Mouse (Mus musculus): Measurements from ENCODE around the gene Retreg2. TPM values are rescaled to one million over a fixed set of nuclear protein-coding genes. Genes with fewer than 3 reads are reported as not detected.
A peak's percentile ranks its signal among the peaks of the same experiment; 100 is the strongest.

Gene Retreg2
- polyA plus RNA-seq, 1 experiment from 2014 or later, result 43.7 TPM

- no peak for DNase-seq (ENCODE audit: low spot score)
Measured at GRCm38 (mm10) chr1:75168093-75168471, 25.5 kb downstream of the Retreg2 start.

- DNase-seq (ENCODE audit: low spot score), result peak; percentile 95
Measured at GRCm38 (mm10) chr1:75168472-75169464, 26.2 kb downstream of the Retreg2 start, which contains the start of gene Zfand2b. TSS of gene Zfand2b (plus strand) at chr1:75168646.

- DNase-seq (ENCODE audit: low spot score), result peak; percentile 13
Measured at GRCm38 (mm10) chr1:75179334-75180104, 36.9 kb downstream of the Retreg2 start.

GRCm38 (mm10) chr1:75180105-75180590 lies 37.6 kb downstream of the Retreg2 start, which contains the start of gene Abcb6:
TSS of gene Abcb6 (minus strand) at chr1:75180392.
- DNase-seq (ENCODE audit: low spot score), result peak; percentile 90

GRCm38 (mm10) chr1:75180741-75181140 lies 38.2 kb downstream of the Retreg2 start:
- DNase-seq (ENCODE audit: low spot score), result no peak

- DNase-seq (ENCODE audit: low spot score), result no peak
Measured at GRCm38 (mm10) chr1:75181377-75181870, 38.8 kb downstream of the Retreg2 start.

- DNase-seq (ENCODE audit: low spot score), result no peak
Measured at GRCm38 (mm10) chr1:75182160-75182559, 39.6 kb downstream of the Retreg2 start.

- DNase-seq (ENCODE audit: low spot score), result no peak
Measured at GRCm38 (mm10) chr1:75185495-75185894, 42.9 kb downstream of the Retreg2 start.

- DNase-seq (ENCODE audit: low spot score), result no peak
Measured at GRCm38 (mm10) chr1:75187126-75187525, 44.5 kb downstream of the Retreg2 start.

- DNase-seq (ENCODE audit: low spot score), result no peak
Measured at GRCm38 (mm10) chr1:75187914-75188483, 45.4 kb downstream of the Retreg2 start.

GRCm38 (mm10) chr1:75190577-75190976 lies 48.0 kb downstream of the Retreg2 start:
- no peak for DNase-seq (ENCODE audit: low spot score)

GRCm38 (mm10) chr1:75191258-75191621 lies 48.7 kb downstream of the Retreg2 start:
- no peak for DNase-seq (ENCODE audit: low spot score)

- peak; percentile 98 for DNase-seq (ENCODE audit: low spot score)
Measured at GRCm38 (mm10) chr1:75191622-75192402, 49.2 kb downstream of the Retreg2 start, which contains the start of the genes Ankzf1 and Atg9a. TSS of gene Ankzf1 (plus strand) at chr1:75192151. TSS of gene Atg9a (minus strand) at chr1:75192196.

- DNase-seq (ENCODE audit: low spot score), result peak; percentile 18
Measured at GRCm38 (mm10) chr1:75192452-75192851, 49.9 kb downstream of the Retreg2 start.

Other genes with a start within 250 kb of the Retreg2 start
- 0.37 and 1.1 TPM in 2 replicates for gene Cryba2, start 249.6 kb upstream of the Retreg2 start, polyA plus RNA-seq (2015; fragmentation: Nextera tagmentation; extraction: Ambion mirVana)
- 0.04 and 0.08 TPM in 2 replicates for gene Cfap65, start 207.2 kb upstream of the Retreg2 start, polyA plus RNA-seq (2015; fragmentation: Nextera tagmentation; extraction: Ambion mirVana)
- 0.21 and 0.22 TPM in 2 replicates for gene Ihh, start 191.1 kb upstream of the Retreg2 start, polyA plus RNA-seq (2015; fragmentation: Nextera tagmentation; extraction: Ambion mirVana)
- 14.6 and 15.7 TPM in 2 replicates for gene Nhej1, start 17.6 kb upstream of the Retreg2 start, polyA plus RNA-seq (2015; fragmentation: Nextera tagmentation; extraction: Ambion mirVana)
- 0.20 and 0.41 TPM in 2 replicates for gene Slc23a3, start 8.9 kb upstream of the Retreg2 start, polyA plus RNA-seq (2015; fragmentation: Nextera tagmentation; extraction: Ambion mirVana)
- 74.5 and 79.4 TPM in 2 replicates for gene Cnppd1, start 67 bp upstream of the Retreg2 start, polyA plus RNA-seq (2015; fragmentation: Nextera tagmentation; extraction: Ambion mirVana)
- 47.8 and 48.6 TPM in 2 replicates for gene Zfand2b, start 25.9 kb downstream of the Retreg2 start, polyA plus RNA-seq (2015; fragmentation: Nextera tagmentation; extraction: Ambion mirVana)
- 9.4 and 11.4 TPM in 2 replicates for gene Abcb6, start 37.6 kb downstream of the Retreg2 start, polyA plus RNA-seq (2015; fragmentation: Nextera tagmentation; extraction: Ambion mirVana)
- 16.0 and 17.7 TPM in 2 replicates for gene Ankzf1, start 49.4 kb downstream of the Retreg2 start, polyA plus RNA-seq (2015; fragmentation: Nextera tagmentation; extraction: Ambion mirVana)
- gene Atg9a, start 49.4 kb downstream of the Retreg2 start, polyA plus RNA-seq (2015; fragmentation: Nextera tagmentation; extraction: Ambion mirVana), result 12.7 and 14.3 TPM in 2 replicates
- gene Glb1l, start 68.0 kb downstream of the Retreg2 start, polyA plus RNA-seq (2015; fragmentation: Nextera tagmentation; extraction: Ambion mirVana), result 10.9 and 11.3 TPM in 2 replicates
- 114 and 120 TPM in 2 replicates for gene Stk16, start 68.1 kb downstream of the Retreg2 start, polyA plus RNA-seq (2015; fragmentation: Nextera tagmentation; extraction: Ambion mirVana)
- 170 and 193 TPM in 2 replicates for gene Tuba4a, start 77.1 kb downstream of the Retreg2 start, polyA plus RNA-seq (2015; fragmentation: Nextera tagmentation; extraction: Ambion mirVana)
- 0.78 and 0.96 TPM in 2 replicates for gene A630095N17Rik, start 89.3 kb downstream of the Retreg2 start, polyA plus RNA-seq (2015; fragmentation: Nextera tagmentation; extraction: Ambion mirVana)
- gene Dnajb2, start 93.6 kb downstream of the Retreg2 start, polyA plus RNA-seq (2015; fragmentation: Nextera tagmentation; extraction: Ambion mirVana), result 14.2 and 14.7 TPM in 2 replicates
- 0.98 and 1.1 TPM in 2 replicates for gene Ptprn, start 121.7 kb downstream of the Retreg2 start, polyA plus RNA-seq (2015; fragmentation: Nextera tagmentation; extraction: Ambion mirVana)
- gene Resp18, start 135.6 kb downstream of the Retreg2 start, polyA plus RNA-seq (2015; fragmentation: Nextera tagmentation; extraction: Ambion mirVana), result 1.5 and 1.7 TPM in 2 replicates
- 84.3 and 87.0 TPM in 2 replicates for gene Dnpep, start 175.2 kb downstream of the Retreg2 start, polyA plus RNA-seq (2015; fragmentation: Nextera tagmentation; extraction: Ambion mirVana)
- gene Des, start 217.6 kb downstream of the Retreg2 start, polyA plus RNA-seq (2015; fragmentation: Nextera tagmentation; extraction: Ambion mirVana), result 6.0 and 7.4 TPM in 2 replicates
- 1.6 and 1.8 TPM in 2 replicates for gene Speg, start 232.5 kb downstream of the Retreg2 start, polyA plus RNA-seq (2015; fragmentation: Nextera tagmentation; extraction: Ambion mirVana)